Mouse (Mus musculus): ENCODE results near the gene Ubr2.

DNA sequence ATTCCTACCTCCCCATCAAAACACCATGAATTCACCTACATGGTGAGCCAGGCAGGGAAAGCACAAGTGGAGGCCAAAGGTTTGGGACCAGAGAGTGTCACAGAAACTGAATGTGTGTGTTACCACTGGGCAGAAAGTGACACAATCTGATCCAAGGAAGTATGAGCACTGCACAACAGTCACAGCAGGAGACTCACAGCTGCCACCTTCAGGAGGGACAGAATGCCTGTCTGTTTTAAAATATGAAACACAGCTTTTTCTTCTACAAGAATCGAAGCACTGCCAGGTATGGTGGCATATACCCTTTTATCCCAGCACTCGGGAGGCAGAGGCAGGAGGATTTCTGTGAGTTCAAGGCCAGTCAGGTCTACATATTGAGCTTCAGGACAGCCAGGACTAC is 52.3 kb downstream of the Ubr2 start:
- TF ChIP-seq CTCF (IDR thresholded peaks at IDR 0.05; ENCODE audit: borderline replicate concordance, insufficient read depth, low read length) (peak; percentile 37; the same call in 1 of the 2 replicates), POLR2A (IDR thresholded peaks at IDR 0.05; ENCODE audit: low read depth, low read length) (no peak)

All from embryonic fibroblast, embryonic 13.5 days (primary cell).